Mouse (Mus musculus) CH12.LX (cell line): ENCODE results near the gene Vmn1r113. TPM values are rescaled to one million over a fixed set of nuclear protein-coding genes. Genes with fewer than 3 reads are reported as not detected.
"Not testable (repeated sequence)": the region's sequence is repeated elsewhere in the genome, so short reads cannot be mapped to it uniquely, and the experiment has no call there.

Source experiments
- DNase-seq: peaks from one replicate; pipeline ENCODE4 v3.0.0-alpha.2; 2013; ENCODE audit errors: extremely low read depth
- H3K27ac ChIP-seq: 2 replicates; pipeline ENCODE4 v1.5.1; 2012; ENCODE audit warnings: low read depth, mild to moderate bottlenecking, control low read depth, moderate library complexity; ENCODE audit not compliant: insufficient read depth
- H3K27me3 ChIP-seq: replicated peaks from 2 replicates; pipeline ENCODE3; 2012; ENCODE audit warnings: inconsistent platforms
- H3K36me3 ChIP-seq, 2 experiments: replicated peaks in 1 of 2; 2 replicates each; pipeline versions ENCODE3 to v1.6.1; 2012; ENCODE audit warnings: inconsistent platforms in 1 of 2, low read length in 1 of 2, mild to moderate bottlenecking in 1 of 2, mixed read lengths in 1 of 2, moderate library complexity in 1 of 2; ENCODE audit not compliant: control insufficient read depth in 1 of 2, insufficient read depth in 1 of 2
- H3K4me1 ChIP-seq, 2 experiments: 2 replicates each; pipeline ENCODE4 v1.6.1; 2012; ENCODE audit warnings: inconsistent platforms in 1 of 2, moderate library complexity in 1 of 2; ENCODE audit not compliant: insufficient read depth in 2 of 2, control insufficient read depth in 1 of 2
- H3K4me2 ChIP-seq: 2 replicates; pipeline ENCODE4 v1.6.1; 2012; ENCODE audit warnings: low read depth, mild to moderate bottlenecking, control low read depth; ENCODE audit not compliant: poor library complexity, insufficient read depth, severe bottlenecking
- H3K4me3 ChIP-seq, 3 experiments: fragments of 150-350 bp in 1 of 3; sonication (generic) in 1 of 3; replicated peaks in 1 of 3; 2 replicates each; pipeline versions ENCODE3 to v1.5.1; 2011 to 2012; ENCODE audit warnings: low read depth in 2 of 3, low read length in 2 of 3, mild to moderate bottlenecking in 2 of 3, moderate library complexity in 2 of 3, control low read depth in 1 of 3, improper control_type of control experiment in 1 of 3, inconsistent platforms in 1 of 3, mixed read lengths in 1 of 3; ENCODE audit not compliant: poor library complexity in 1 of 3
- H3K79me2 ChIP-seq: replicated peaks from 2 replicates; pipeline ENCODE4 v1.6.1; 2012; ENCODE audit warnings: mild to moderate bottlenecking, moderate library complexity; ENCODE audit not compliant: control insufficient read depth, poor library complexity, insufficient read depth, severe bottlenecking; ENCODE audit errors: extremely low read depth
- H3K9ac ChIP-seq: 2 replicates; pipeline ENCODE4 v1.6.1; 2012; ENCODE audit warnings: low read depth, mild to moderate bottlenecking, control low read depth, moderate library complexity; ENCODE audit not compliant: insufficient read depth
- H3K9me3 ChIP-seq: replicated peaks from 2 replicates; pipeline ENCODE3; 2012; ENCODE audit warnings: low read length, inconsistent platforms, mixed read lengths
- dilution Hi-C: fragments of 300-500 bp; cut with MboI; formaldehyde crosslinking; loops from 2 replicates; pipeline ENCODE4 v1.14.3; 2020; ENCODE audit warnings: low sequenced_read_pairs; ENCODE audit not compliant: extremely low pct_unique_long_range_greater_than_20kb, extremely low pct_ligation_motif_present
- in situ Hi-C: fragments of 300-500 bp; cut with MboI; formaldehyde crosslinking; loops from 3 replicates; pipeline ENCODE4 v1.14.3; 2019; ENCODE audit warnings: low sequenced_read_pairs, low pct_ligation_motif_present, low pct_unique_long_range_greater_than_20kb, mixed read lengths
- polyA plus RNA-seq: library from polyadenylated mRNA; unstranded; fragments of >175 nt; gene quantifications from 2 replicates; pipeline ENCODE4 v1.2.1, GENCODE M21; 2012; ENCODE audit warnings: low read depth; ENCODE audit not compliant: insufficient read length
- total RNA-seq, 2 experiments: library from RNA; depleted of rRNA; stranded (reverse); fragments of 300-350 nt in 1 of 2; fragments of >200 nt in 1 of 2; gene quantifications; 2 replicates each; pipeline ENCODE4 v1.2.3; 2012 to 2014

Gene Vmn1r113
- not detected in 2 replicates for total RNA-seq (2012; rRNA removed)
- not detected in 2 replicates for total RNA-seq (2014; rRNA removed)
- polyA plus RNA-seq, result not detected in 2 replicates

GRCm38 (mm10) chr7:20786985-20787384 lies at the start of gene Vmn1r113:
Gene Vmn1r113, plus strand, starts transcription at chr7:20787285.
- dilution Hi-C loops, result not testable (repeated sequence)

GRCm38 (mm10) chr7:20770885-20771284 lies 16.2 kb upstream of the Vmn1r113 start, which contains the start of gene Vmn1r112:
Gene Vmn1r112, plus strand, starts transcription at chr7:20771185.
- DNase-seq, H3K79me2 ChIP-seq, H3K4me3 ChIP-seq, dilution Hi-C loops, H3K27me3 ChIP-seq, H3K4me2 ChIP-seq, H3K36me3 ChIP-seq, H3K4me1 ChIP-seq, in situ Hi-C loops, H3K9me3 ChIP-seq, H3K27ac ChIP-seq, H3K9ac ChIP-seq: not testable (repeated sequence)

More at GRCm38 (mm10) chr7:20786985-20787384, at the start of gene Vmn1r113:
- DNase-seq, H3K36me3 ChIP-seq, H3K4me1 ChIP-seq, H3K9me3 ChIP-seq, in situ Hi-C loops, H3K27ac ChIP-seq, H3K4me3 ChIP-seq, H3K27me3 ChIP-seq, H3K9ac ChIP-seq, H3K79me2 ChIP-seq, H3K4me2 ChIP-seq: not testable (repeated sequence)

GRCm38 (mm10) chr7:20812086-20812485 lies 25.0 kb downstream of the Vmn1r113 start, which contains the start of gene Vmn1r114:
Gene Vmn1r114, minus strand, starts transcription at chr7:20812186.
- H3K27me3 ChIP-seq, H3K4me3 ChIP-seq, H3K79me2 ChIP-seq, H3K27ac ChIP-seq, H3K4me1 ChIP-seq, in situ Hi-C loops, H3K4me2 ChIP-seq, H3K9ac ChIP-seq, H3K36me3 ChIP-seq, DNase-seq, H3K9me3 ChIP-seq, dilution Hi-C loops: not testable (repeated sequence)

Other genes starting within 250 kb of the Vmn1r113 start
- not detected in 2 replicates for gene Gm5726, start 241.5 kb upstream of the Vmn1r113 start, total RNA-seq (2012; rRNA removed)
- not detected in 2 replicates for gene Gm5726, start 241.5 kb upstream of the Vmn1r113 start, total RNA-seq (2014; rRNA removed)
- not detected in 2 replicates for gene Gm5726, start 241.5 kb upstream of the Vmn1r113 start, polyA plus RNA-seq
- gene Gm4141, start 211.0 kb upstream of the Vmn1r113 start, total RNA-seq (2012; rRNA removed), result not detected in 2 replicates
- not detected in 2 replicates for gene Gm4141, start 211.0 kb upstream of the Vmn1r113 start, total RNA-seq (2014; rRNA removed)
- not detected in 2 replicates for gene Gm4141, start 211.0 kb upstream of the Vmn1r113 start, polyA plus RNA-seq
- gene Gm4513, start 188.3 kb upstream of the Vmn1r113 start, total RNA-seq (2012; rRNA removed), result not detected in 2 replicates
- gene Gm4513, start 188.3 kb upstream of the Vmn1r113 start, total RNA-seq (2014; rRNA removed), result not detected in 2 replicates
- not detected in 2 replicates for gene Gm4513, start 188.3 kb upstream of the Vmn1r113 start, polyA plus RNA-seq
- gene Vmn1r107, start 118.4 kb upstream of the Vmn1r113 start, total RNA-seq (2012; rRNA removed), result not detected in 2 replicates
- gene Vmn1r107, start 118.4 kb upstream of the Vmn1r113 start, total RNA-seq (2014; rRNA removed), result not detected in 2 replicates
- gene Vmn1r107, start 118.4 kb upstream of the Vmn1r113 start, polyA plus RNA-seq, result not detected in 2 replicates
- not detected in 2 replicates for gene Vmn1r111, start 84.1 kb upstream of the Vmn1r113 start, total RNA-seq (2012; rRNA removed)
- not detected in 2 replicates for gene Vmn1r111, start 84.1 kb upstream of the Vmn1r113 start, total RNA-seq (2014; rRNA removed)
- gene Vmn1r111, start 84.1 kb upstream of the Vmn1r113 start, polyA plus RNA-seq, result not detected in 2 replicates
- not detected in 2 replicates for gene Gm10668, start 56.7 kb upstream of the Vmn1r113 start, total RNA-seq (2012; rRNA removed)
- not detected in 2 replicates for gene Gm10668, start 56.7 kb upstream of the Vmn1r113 start, total RNA-seq (2014; rRNA removed)
- not detected in 2 replicates for gene Gm10668, start 56.7 kb upstream of the Vmn1r113 start, polyA plus RNA-seq
- not detected in 2 replicates for gene Vmn1r112, start 16.1 kb upstream of the Vmn1r113 start, total RNA-seq (2012; rRNA removed)
- not detected in 2 replicates for gene Vmn1r112, start 16.1 kb upstream of the Vmn1r113 start, total RNA-seq (2014; rRNA removed)
- gene Vmn1r112, start 16.1 kb upstream of the Vmn1r113 start, polyA plus RNA-seq, result not detected in 2 replicates
- gene Vmn1r114, start 24.9 kb downstream of the Vmn1r113 start, total RNA-seq (2012; rRNA removed), result not detected in 2 replicates
- not detected in 2 replicates for gene Vmn1r114, start 24.9 kb downstream of the Vmn1r113 start, total RNA-seq (2014; rRNA removed)
- not detected in 2 replicates for gene Vmn1r114, start 24.9 kb downstream of the Vmn1r113 start, polyA plus RNA-seq
- not detected in 2 replicates for gene Vmn1r115, start 57.7 kb downstream of the Vmn1r113 start, total RNA-seq (2012; rRNA removed)
- not detected in 2 replicates for gene Vmn1r115, start 57.7 kb downstream of the Vmn1r113 start, total RNA-seq (2014; rRNA removed)
- gene Vmn1r115, start 57.7 kb downstream of the Vmn1r113 start, polyA plus RNA-seq, result not detected in 2 replicates
- gene Vmn1r116, start 85.0 kb downstream of the Vmn1r113 start, total RNA-seq (2012; rRNA removed), result not detected in 2 replicates
- not detected in 2 replicates for gene Vmn1r116, start 85.0 kb downstream of the Vmn1r113 start, total RNA-seq (2014; rRNA removed)
- not detected in 2 replicates for gene Vmn1r116, start 85.0 kb downstream of the Vmn1r113 start, polyA plus RNA-seq
- not detected in 2 replicates for gene Vmn1r117, start 96.8 kb downstream of the Vmn1r113 start, total RNA-seq (2012; rRNA removed)
- not detected in 2 replicates for gene Vmn1r117, start 96.8 kb downstream of the Vmn1r113 start, total RNA-seq (2014; rRNA removed)
- gene Vmn1r117, start 96.8 kb downstream of the Vmn1r113 start, polyA plus RNA-seq, result not detected in 2 replicates
- gene Vmn1r118, start 125.1 kb downstream of the Vmn1r113 start, total RNA-seq (2012; rRNA removed), result not detected in 2 replicates
- not detected in 2 replicates for gene Vmn1r118, start 125.1 kb downstream of the Vmn1r113 start, total RNA-seq (2014; rRNA removed)
- not detected in 2 replicates for gene Vmn1r118, start 125.1 kb downstream of the Vmn1r113 start, polyA plus RNA-seq
- gene Vmn1r119, start 225.2 kb downstream of the Vmn1r113 start, total RNA-seq (2012; rRNA removed), result not detected in 2 replicates
- gene Vmn1r119, start 225.2 kb downstream of the Vmn1r113 start, total RNA-seq (2014; rRNA removed), result not detected in 2 replicates
- gene Vmn1r119, start 225.2 kb downstream of the Vmn1r113 start, polyA plus RNA-seq, result not detected in 2 replicates